Mouse (Mus musculus): Measurements from ENCODE around the gene Zdhhc11.
A peak's percentile ranks its signal among the peaks of the same experiment; 100 is the strongest.

The Zdhhc11 gene

GRCm38 (mm10) chr13:73963551-73963950 is at the start of gene Zdhhc11:
Gene Zdhhc11 (plus strand): TSS chr13:73963851.
- DNase-seq (ENCODE audit: low spot score) = no peak

- no peak for DNase-seq (ENCODE audit: low spot score)
These were observed 31.4 kb upstream of the Zdhhc11 start for GRCm38 (mm10) chr13:73932201-73932600.

GRCm38 (mm10) chr13:73936938-73937320 is 26.7 kb upstream of the Zdhhc11 start:
- no peak for DNase-seq (ENCODE audit: low spot score)

GRCm38 (mm10) chr13:73937321-73938176 is 26.1 kb upstream of the Zdhhc11 start, which contains the start of the genes Trip13 and Brd9:
Gene Trip13 (minus strand): TSS chr13:73937784.
Gene Brd9 (plus strand): TSS chr13:73937811.
- peak; percentile 70 for DNase-seq (ENCODE audit: low spot score)

- no peak for DNase-seq (ENCODE audit: low spot score)
These were observed 25.5 kb upstream of the Zdhhc11 start for GRCm38 (mm10) chr13:73938177-73938560.

- no peak for DNase-seq (ENCODE audit: low spot score)
These were observed 24.6 kb upstream of the Zdhhc11 start for GRCm38 (mm10) chr13:73939101-73939500.

- DNase-seq (ENCODE audit: low spot score) = no peak
These were observed 19.0 kb upstream of the Zdhhc11 start for GRCm38 (mm10) chr13:73944606-73945005.

GRCm38 (mm10) chr13:73953551-73954130 is 10.0 kb upstream of the Zdhhc11 start:
- DNase-seq (ENCODE audit: low spot score) = no peak

- DNase-seq (ENCODE audit: low spot score) = no peak
These were observed 9.0 kb upstream of the Zdhhc11 start for GRCm38 (mm10) chr13:73954666-73955065.

- no peak for DNase-seq (ENCODE audit: low spot score)
These were observed 8.1 kb upstream of the Zdhhc11 start for GRCm38 (mm10) chr13:73955531-73955930.

- DNase-seq (ENCODE audit: low spot score) = no peak
These were observed 3.5 kb upstream of the Zdhhc11 start for GRCm38 (mm10) chr13:73960117-73960652.

- no peak for DNase-seq (ENCODE audit: low spot score)
These were observed 2.5 kb upstream of the Zdhhc11 start for GRCm38 (mm10) chr13:73961177-73961576.

GRCm38 (mm10) chr13:73970545-73971448 is 7.1 kb downstream of the Zdhhc11 start:
- peak; percentile 54 for DNase-seq (ENCODE audit: low spot score)

GRCm38 (mm10) chr13:73974523-73974922 is 10.9 kb downstream of the Zdhhc11 start:
- DNase-seq (ENCODE audit: low spot score) = no peak

- no peak for DNase-seq (ENCODE audit: low spot score)
These were observed 13.3 kb downstream of the Zdhhc11 start for GRCm38 (mm10) chr13:73976935-73977334.

- DNase-seq (ENCODE audit: low spot score) = no peak
These were observed 26.7 kb downstream of the Zdhhc11 start for GRCm38 (mm10) chr13:73990325-73990724.

GRCm38 (mm10) chr13:73990761-73991160 is 27.1 kb downstream of the Zdhhc11 start:
- no peak for DNase-seq (ENCODE audit: low spot score)

GRCm38 (mm10) chr13:73991267-73991666 is 27.6 kb downstream of the Zdhhc11 start:
- DNase-seq (ENCODE audit: low spot score) = no peak

GRCm38 (mm10) chr13:73996456-73996855 is 32.8 kb downstream of the Zdhhc11 start:
- DNase-seq (ENCODE audit: low spot score) = no peak

- DNase-seq (ENCODE audit: low spot score) = no peak
These were observed 36.9 kb downstream of the Zdhhc11 start for GRCm38 (mm10) chr13:74000519-74000918.

- DNase-seq (ENCODE audit: low spot score) = no peak
These were observed 37.3 kb downstream of the Zdhhc11 start for GRCm38 (mm10) chr13:74000961-74001360.

GRCm38 (mm10) chr13:74001492-74001891 is 37.8 kb downstream of the Zdhhc11 start:
- DNase-seq (ENCODE audit: low spot score) = no peak
